Mouse (Mus musculus) midbrain, embryonic 13.5 days (tissue): ENCODE measurements around the gene Fto. TPM values are rescaled to one million over a fixed set of nuclear protein-coding genes. Genes with fewer than 3 reads are reported as not detected.

ENCODE experiments used
- ATAC-seq: fragments of 200-750 bp; cut with Nextera tagmentation; 2 replicates; pipeline ENCODE4 v1.8.0; 2017; ENCODE audit warnings: mild to moderate bottlenecking, moderate TSS enrichment, moderate library complexity
- H3K27ac ChIP-seq: fragments of 300-500 bp; sonication (generic); 2 replicates; pipeline ENCODE4 v1.5.1; 2015; ENCODE audit warnings: inconsistent platforms, mild to moderate bottlenecking, moderate library complexity
- H3K27me3 ChIP-seq: fragments of 300-500 bp; sonication (generic); 2 replicates; pipeline ENCODE4 v1.6.1; 2015; ENCODE audit warnings: mild to moderate bottlenecking, inconsistent platforms
- H3K36me3 ChIP-seq: fragments of 300-500 bp; sonication (generic); 2 replicates; pipeline ENCODE4 v1.6.1; 2015; ENCODE audit warnings: mild to moderate bottlenecking, inconsistent platforms
- H3K4me1 ChIP-seq: fragments of 300-500 bp; sonication (generic); replicated peaks from 2 replicates; pipeline ENCODE4 v1.6.1; 2015; ENCODE audit warnings: inconsistent platforms
- H3K4me2 ChIP-seq: fragments of 300-500 bp; sonication (generic); replicated peaks from 2 replicates; pipeline ENCODE4 v1.6.1; 2015; ENCODE audit warnings: moderate library complexity, mild to moderate bottlenecking, inconsistent platforms
- H3K4me3 ChIP-seq: fragments of 300-500 bp; sonication (generic); replicated peaks from 2 replicates; pipeline ENCODE4 v1.5.1; 2015; ENCODE audit warnings: mild to moderate bottlenecking, inconsistent platforms
- H3K9ac ChIP-seq: fragments of 300-500 bp; sonication (generic); replicated peaks from 2 replicates; pipeline ENCODE4 v1.6.1; 2015; ENCODE audit warnings: mild to moderate bottlenecking, inconsistent platforms
- H3K9me3 ChIP-seq: fragments of 300-500 bp; sonication (generic); 2 replicates; pipeline ENCODE4 v1.6.1; 2016; ENCODE audit warnings: mild to moderate bottlenecking, inconsistent platforms
- WGBS: fragments of 180-500 bp; shearing (Covaris S2); methylation state at CpG from one replicate; pipeline ENCODE4 v1.1.7; 2015; 5-methylcytosine and 5-hydroxymethylcytosine counted together
- polyA plus RNA-seq: library from polyadenylated mRNA; unstranded; fragments of >200 nt; fragmentation: Nextera tagmentation; extraction: Ambion mirVana; gene quantifications from 2 replicates; pipeline ENCODE4 v1.2.1, GENCODE M21; 2015

Gene Fto
- polyA plus RNA-seq, 1 experiment from 2014 or later, result 128 TPM

DNA sequence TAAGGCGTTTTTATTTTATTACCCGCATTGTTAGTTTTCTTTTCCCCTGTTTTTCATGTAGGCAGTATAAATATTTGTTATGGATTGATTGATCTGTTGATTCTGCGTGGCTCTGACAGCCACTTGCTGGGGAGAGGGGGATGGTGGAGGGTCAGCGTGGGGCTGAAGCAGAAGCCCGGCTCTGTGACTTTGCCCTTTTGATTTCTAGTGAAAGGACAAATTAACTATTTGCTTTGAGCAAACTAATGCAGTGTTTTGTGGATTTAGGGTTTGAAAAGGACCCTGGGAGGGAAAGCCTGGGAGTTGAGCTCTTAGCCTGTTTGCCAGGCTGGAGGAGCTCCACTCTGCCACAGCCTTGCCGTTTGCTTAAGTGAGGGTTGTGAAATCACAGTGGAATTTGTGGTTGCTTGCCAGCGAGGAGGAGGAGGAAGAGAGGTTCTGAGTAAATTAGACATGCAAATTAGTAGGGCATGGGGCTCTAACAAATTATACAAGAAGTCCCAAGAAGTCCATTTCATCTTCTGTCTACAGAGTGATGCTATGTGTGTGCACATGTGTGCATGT lies 68.3 kb downstream of the Fto start:
- no peak overlapping the region for H3K4me3 ChIP-seq
- H3K9ac ChIP-seq, result peak overlapping the region; percentile 17; the same call in 1 of the 2 replicates
- H3K36me3 ChIP-seq, result no peaks in the 10 kb centered on the region
- 10% methylated on average over 7 of the region's 7 CpGs for WGBS
- no peak overlapping the region for H3K27ac ChIP-seq
- H3K27me3 ChIP-seq, result peaks cover 11% of the 10 kb centered on the region
- 0 out of 2 replicates have a peak, but pooled peaks have one; percentile 37 for ATAC-seq
- no peaks in the 10 kb centered on the region for H3K9me3 ChIP-seq
- 0 out of 2 replicates have a peak overlapping the region, but pooled peaks have one; percentile 15 for H3K4me2 ChIP-seq
- peaks cover 65% of the 10 kb centered on the region for H3K4me1 ChIP-seq

DNA sequence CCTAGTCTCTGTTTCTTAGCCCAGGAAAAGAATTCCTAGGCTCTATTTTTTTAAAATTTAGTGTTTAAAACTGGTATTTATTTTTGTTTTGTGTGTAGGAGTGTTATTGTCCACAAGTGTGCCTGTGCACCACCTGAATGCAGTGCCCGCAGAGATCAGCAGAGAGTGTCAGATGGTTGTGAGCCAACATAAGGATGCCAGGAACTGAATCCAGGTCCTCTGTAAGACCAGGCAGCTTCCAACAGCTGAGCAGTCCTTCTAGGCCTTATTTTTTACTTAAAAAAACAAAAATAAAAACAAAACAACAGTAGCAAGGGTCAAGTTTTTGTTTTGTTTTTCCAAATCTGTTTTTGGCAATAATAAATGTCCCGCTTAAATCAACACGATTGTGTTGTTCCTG lies 69.9 kb downstream of the Fto start:
- Histone ChIP-seq H3K4me2 (no peak overlapping the region), H3K9ac (no peak overlapping the region), H3K36me3 (no peaks in the 10 kb centered on the region), H3K9me3 (no peaks in the 10 kb centered on the region), H3K4me3 (no peak overlapping the region), H3K27me3 (no peaks in the 10 kb centered on the region; the same call in 1 of the 2 replicates), H3K27ac (no peak overlapping the region), H3K4me1 (peaks cover 51% of the 10 kb centered on the region)
- ATAC-seq, result no peak
- WGBS, result 77% methylated on average over 3 of the region's 3 CpGs

DNA sequence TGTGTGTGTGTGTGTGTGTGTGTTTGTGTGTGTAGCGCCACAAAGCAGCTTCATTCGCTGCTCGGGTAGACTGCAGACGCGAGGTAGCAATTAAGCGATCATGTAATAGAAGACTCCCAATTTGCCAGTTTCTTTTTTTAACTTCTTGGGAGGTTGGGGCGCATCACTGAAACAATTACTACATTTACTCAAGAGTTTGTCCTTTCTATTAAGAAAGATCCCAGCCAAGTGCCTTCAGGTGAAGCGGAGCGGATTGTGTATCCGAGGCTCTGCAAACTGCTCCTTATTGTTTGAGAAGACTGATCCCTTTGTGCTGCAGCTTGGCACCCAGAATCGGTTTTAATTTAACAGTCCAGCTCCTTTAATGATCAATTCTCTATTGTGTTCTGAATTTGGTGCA lies 70.5 kb downstream of the Fto start:
- peaks cover 51% of the 10 kb centered on the region for H3K4me1 ChIP-seq
- H3K36me3 ChIP-seq, result no peaks in the 10 kb centered on the region
- no peak overlapping the region for H3K9ac ChIP-seq
- no peak overlapping the region for H3K4me2 ChIP-seq
- no peak overlapping the region for H3K27ac ChIP-seq
- 30% methylated on average over 11 of the region's 11 CpGs for WGBS
- no peak overlapping the region for H3K4me3 ChIP-seq
- no peaks in the 10 kb centered on the region; the same call in 1 of the 2 replicates for H3K27me3 ChIP-seq
- H3K9me3 ChIP-seq, result no peaks in the 10 kb centered on the region
- ATAC-seq, result no peak

DNA sequence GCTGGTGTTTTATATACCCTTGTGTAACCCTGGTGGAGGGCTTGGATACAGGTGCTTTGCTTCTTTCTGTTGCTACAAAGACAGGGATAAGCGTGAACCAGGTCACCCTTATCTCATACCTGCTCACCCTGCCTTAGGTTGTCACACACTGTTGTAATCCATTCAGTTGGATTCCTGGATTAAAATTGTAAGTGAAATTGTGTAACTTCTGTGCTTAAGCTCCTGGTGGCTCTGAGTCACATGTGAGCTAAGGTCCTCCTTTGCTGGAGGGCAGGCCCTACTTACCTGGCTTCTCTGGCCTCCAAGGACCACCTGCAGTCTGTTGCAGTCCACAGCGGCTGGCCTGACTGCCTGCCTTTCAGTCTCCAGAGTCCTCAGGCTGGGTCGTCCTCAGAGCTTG lies 71.1 kb downstream of the Fto start:
- Histone ChIP-seq H3K4me1 (peaks cover 46% of the 10 kb centered on the region), H3K9ac (no peak overlapping the region), H3K4me2 (no peak overlapping the region), H3K9me3 (no peaks in the 10 kb centered on the region), H3K27me3 (no peaks in the 10 kb centered on the region; the same call in 1 of the 2 replicates), H3K27ac (no peak overlapping the region), H3K36me3 (no peaks in the 10 kb centered on the region), H3K4me3 (no peak overlapping the region)
- ATAC-seq, result no peak
- WGBS, result 77% methylated on average over 3 of the region's 3 CpGs

DNA sequence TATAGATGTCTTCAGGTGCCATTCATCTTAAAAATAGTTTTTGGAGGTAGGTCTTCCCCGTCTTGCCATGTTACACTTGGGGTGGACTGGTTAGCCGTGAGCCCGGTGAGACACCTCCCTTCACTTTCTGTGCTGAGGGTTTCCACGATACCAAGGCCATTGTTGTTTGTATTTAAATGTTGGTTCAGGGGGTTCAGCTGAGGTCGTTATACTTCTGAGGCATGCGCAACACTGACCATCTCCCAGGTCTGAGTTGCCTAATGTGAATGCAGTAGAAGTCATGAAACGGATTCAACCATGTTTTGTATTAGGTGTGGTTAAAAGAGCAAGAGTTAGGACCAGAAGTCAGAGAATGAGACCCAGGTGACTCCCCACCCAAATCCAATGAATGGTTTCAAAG lies 72.5 kb downstream of the Fto start:
- Histone ChIP-seq H3K4me1 (peaks cover 42% of the 10 kb centered on the region), H3K4me3 (no peak overlapping the region), H3K4me2 (no peak overlapping the region), H3K36me3 (no peaks in the 10 kb centered on the region), H3K9me3 (no peaks in the 10 kb centered on the region), H3K27ac (no peak overlapping the region), H3K9ac (no peak overlapping the region), H3K27me3 (no peaks in the 10 kb centered on the region; the same call in 1 of the 2 replicates)
- ATAC-seq, result no peak
- 98% methylated on average over 7 of the region's 7 CpGs for WGBS

DNA sequence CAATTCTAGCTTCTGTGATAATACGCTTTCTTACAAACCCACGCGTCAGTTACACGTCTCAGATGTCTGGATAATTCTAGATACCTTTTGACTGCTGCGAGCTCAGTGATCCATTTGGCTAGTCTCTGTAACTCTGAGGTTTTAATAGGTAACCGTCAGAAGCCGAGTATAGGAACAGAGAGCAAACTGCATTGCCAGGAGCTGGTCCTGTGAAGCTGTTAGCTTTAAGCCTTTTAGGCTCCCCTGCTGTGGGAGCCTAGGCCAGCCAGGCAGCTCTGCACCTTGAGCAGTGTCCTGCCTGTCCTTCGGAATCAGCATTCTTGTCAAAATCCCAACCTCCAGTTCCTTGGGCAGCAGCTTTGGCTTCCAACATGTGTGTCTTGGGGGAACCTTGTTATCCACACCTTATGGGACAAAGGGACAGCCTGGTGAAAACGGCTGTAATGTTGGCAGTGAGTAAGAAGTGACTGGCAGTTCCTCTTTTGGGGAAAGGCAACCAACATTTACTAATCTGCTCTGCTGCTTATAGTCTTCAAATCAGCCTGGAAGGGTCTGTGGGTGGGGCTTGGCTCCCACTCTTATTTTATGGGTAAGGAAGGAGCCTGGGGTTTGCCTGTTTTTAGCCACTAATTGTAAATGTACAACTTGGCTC lies 77.2 kb downstream of the Fto start:
- H3K36me3 ChIP-seq, result no peaks in the 10 kb centered on the region
- no peak overlapping the region for H3K9ac ChIP-seq
- no peak overlapping the region for H3K4me3 ChIP-seq
- H3K4me2 ChIP-seq, result no peak overlapping the region
- no peaks in the 10 kb centered on the region; the same call in 1 of the 2 replicates for H3K27me3 ChIP-seq
- peaks cover 20% of the 10 kb centered on the region for H3K4me1 ChIP-seq
- 50% methylated on average over 9 of the region's 9 CpGs for WGBS
- no peak for ATAC-seq
- H3K27ac ChIP-seq, result 0 out of 2 replicates have a peak overlapping the region, but pooled peaks have one; percentile 7
- H3K9me3 ChIP-seq, result no peaks in the 10 kb centered on the region

DNA sequence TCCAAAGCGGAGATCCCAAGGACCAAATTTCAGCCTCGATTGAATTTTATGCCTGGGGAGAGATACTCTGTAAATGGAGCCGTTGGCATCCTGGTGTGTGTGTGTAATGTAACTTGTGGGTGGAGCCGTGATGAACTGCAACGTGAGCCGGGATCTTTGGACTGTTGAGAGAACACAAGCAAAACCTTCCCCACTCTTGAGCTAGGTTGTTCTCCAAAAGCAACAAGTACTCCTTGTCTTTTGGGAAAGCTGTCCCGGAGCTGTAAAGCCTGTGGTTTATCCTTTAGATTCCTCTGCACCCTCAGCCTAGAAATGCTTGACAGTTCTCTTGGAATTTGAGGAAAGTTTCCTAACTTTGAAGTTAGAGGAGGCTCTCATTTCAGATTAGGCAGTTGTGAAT lies 78.9 kb downstream of the Fto start:
- ATAC-seq, result no peak
- Histone ChIP-seq H3K4me1 (peaks cover 20% of the 10 kb centered on the region), H3K9ac (no peak overlapping the region), H3K27ac (no peak overlapping the region), H3K36me3 (no peaks in the 10 kb centered on the region), H3K27me3 (no peaks in the 10 kb centered on the region), H3K4me2 (no peak overlapping the region), H3K4me3 (no peak overlapping the region), H3K9me3 (no peaks in the 10 kb centered on the region)
- WGBS, result 78% methylated on average over 7 of the region's 7 CpGs

DNA sequence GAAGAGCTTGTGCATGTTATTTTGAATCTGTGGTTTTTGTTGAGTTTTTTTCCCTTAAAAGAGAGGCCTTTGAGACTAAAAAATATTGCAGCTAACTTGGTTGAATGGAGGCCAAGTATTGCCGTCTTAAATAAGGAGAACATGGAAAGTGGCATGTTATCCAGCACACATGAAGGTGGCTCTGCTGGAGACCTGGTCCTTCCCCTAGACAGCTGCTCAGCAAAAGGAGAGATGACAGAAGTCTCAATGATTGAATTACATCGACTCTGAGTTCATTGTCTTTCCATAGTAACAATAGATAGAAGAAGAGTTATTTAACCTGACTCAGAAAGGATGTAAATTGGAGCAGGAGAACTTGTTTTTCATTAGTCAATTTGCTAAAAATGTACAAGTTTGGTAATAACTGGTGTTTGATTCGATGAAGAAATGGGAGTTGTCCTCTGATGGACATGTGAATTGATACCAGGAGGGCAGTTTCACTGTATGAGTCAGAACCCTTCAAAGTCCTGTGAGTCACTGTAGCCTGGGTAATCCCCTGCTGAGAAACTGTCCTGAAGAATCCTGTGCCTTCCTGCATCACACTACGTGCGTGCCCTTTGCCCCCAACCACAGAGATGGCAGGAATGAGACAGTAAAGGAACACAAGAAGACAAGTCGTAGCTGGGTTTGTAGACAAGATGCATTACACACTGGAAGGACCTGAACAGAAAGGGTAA lies 82.2 kb downstream of the Fto start:
- H3K4me1 ChIP-seq, result peaks cover 13% of the 10 kb centered on the region
- H3K4me2 ChIP-seq, result no peak overlapping the region
- WGBS, result 86% methylated on average over 6 of the region's 6 CpGs
- no peak for ATAC-seq
- no peak overlapping the region for H3K27ac ChIP-seq
- H3K4me3 ChIP-seq, result no peak overlapping the region
- no peaks in the 10 kb centered on the region for H3K9me3 ChIP-seq
- H3K9ac ChIP-seq, result no peak overlapping the region
- H3K27me3 ChIP-seq, result no peaks in the 10 kb centered on the region
- no peaks in the 10 kb centered on the region for H3K36me3 ChIP-seq

DNA sequence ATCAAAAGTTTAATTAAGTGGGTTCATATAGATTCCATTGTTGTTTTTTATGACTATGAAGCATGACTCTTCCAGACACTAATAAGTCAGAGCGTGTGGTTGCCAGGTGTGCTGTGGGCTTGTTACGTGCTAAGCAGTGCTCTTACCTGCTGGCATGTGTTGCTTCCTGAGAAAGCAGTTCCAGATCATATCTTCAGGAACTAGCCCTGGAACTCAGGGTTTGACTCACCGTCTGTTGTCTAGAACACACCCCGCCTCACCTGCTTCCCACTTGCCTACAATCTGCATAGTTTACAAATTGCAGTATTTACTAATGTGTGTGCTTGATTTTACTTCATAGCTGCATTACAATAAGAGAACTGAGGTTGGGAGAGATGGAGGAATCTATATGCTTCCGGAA lies 84.7 kb downstream of the Fto start:
- no peak overlapping the region for H3K4me3 ChIP-seq
- ATAC-seq, result no peak

DNA sequence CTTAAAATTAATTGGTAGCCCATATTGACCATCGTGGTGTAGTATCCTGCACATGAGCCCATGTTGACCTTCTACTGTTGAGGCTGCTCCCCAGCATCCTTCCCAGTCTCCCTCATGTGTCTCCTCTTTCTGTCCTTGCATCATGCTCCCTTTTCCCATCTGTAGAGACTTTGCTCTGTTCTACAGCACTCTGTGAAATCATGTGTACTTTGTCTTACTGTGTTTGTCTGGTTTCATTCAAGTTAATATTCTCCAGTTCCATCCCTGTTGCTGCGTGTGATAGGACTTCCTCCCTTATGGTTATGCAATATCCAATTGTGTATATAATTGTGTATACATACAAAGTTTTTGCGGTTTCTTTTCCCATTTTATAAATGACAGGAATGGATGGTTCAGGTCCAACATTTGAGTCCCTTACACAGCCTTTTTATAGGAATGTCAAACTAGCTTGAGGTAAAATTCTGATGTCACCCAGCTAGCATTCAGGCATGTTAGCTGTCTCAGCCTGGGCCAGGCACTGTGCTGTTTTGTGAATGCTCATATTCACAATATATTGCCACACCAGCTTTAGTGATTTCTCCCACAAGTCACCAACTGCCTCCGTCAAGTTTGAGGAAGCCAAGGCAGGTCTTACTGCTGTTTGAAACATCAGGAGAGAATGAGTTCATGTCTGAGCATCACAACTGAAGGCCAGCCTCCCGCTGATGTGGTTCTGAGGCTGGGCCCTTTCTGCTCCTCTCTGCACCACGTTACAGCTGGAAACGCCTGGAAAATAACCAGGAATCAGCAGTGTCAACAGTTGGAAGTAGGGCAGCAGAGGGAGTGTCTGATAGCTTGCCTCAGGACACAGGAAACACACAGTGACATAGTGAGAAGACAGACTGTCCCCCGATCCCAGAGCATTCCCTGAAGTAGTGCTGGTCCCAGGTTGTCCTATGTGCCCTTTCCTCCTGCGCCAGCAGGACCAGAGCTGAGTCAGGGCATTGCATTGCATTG lies 90.0 kb downstream of the Fto start:
- Histone ChIP-seq H3K9ac (no peak overlapping the region), H3K4me3 (no peak overlapping the region), H3K4me1 (no peaks in the 10 kb centered on the region), H3K36me3 (peaks cover 10% of the 10 kb centered on the region; the same call in 1 of the 2 replicates), H3K27me3 (no peaks in the 10 kb centered on the region), H3K4me2 (no peak overlapping the region), H3K27ac (no peak overlapping the region), H3K9me3 (no peaks in the 10 kb centered on the region)
- WGBS, result 92% methylated on average over 9 of the region's 9 CpGs
- ATAC-seq, result no peak

More for the DNA sequence above, 84.7 kb downstream of the Fto start:
- Histone ChIP-seq H3K36me3 (no peaks in the 10 kb centered on the region), H3K4me1 (peaks cover 5% of the 10 kb centered on the region), H3K4me2 (no peak overlapping the region), H3K27me3 (no peaks in the 10 kb centered on the region), H3K9me3 (no peaks in the 10 kb centered on the region), H3K27ac (no peak overlapping the region), H3K9ac (no peak overlapping the region)
- 93% methylated on average over 5 of the region's 5 CpGs for WGBS

DNA sequence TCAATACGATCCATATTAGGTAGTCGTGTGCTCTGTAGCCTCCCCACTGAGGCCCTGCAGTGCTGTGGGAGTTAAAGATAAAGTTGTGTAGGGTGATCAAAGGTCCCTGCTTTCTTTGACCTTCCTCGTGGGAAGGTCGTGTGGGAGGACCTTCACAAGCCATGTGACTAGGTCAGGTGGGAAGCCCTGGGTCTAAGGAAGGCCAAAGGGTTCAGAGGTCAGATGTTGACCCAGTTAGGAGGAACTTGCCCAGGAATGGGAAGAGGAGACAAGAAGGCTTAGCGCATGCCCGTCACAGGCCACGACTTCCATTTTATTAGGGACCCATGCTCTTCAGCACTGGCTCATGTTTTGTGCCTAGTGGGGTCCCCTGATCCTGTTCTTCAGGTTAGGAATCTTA lies 91.0 kb downstream of the Fto start:
- Histone ChIP-seq H3K4me2 (no peak overlapping the region), H3K27ac (no peak overlapping the region), H3K27me3 (no peaks in the 10 kb centered on the region), H3K4me1 (no peaks in the 10 kb centered on the region), H3K9me3 (no peaks in the 10 kb centered on the region), H3K9ac (no peak overlapping the region), H3K4me3 (no peak overlapping the region), H3K36me3 (peaks cover 13% of the 10 kb centered on the region)
- 93% methylated on average over 7 of the region's 7 CpGs for WGBS
- ATAC-seq, result no peak
